ENCODE assay signal across 27 mouse cellular contexts in the genomic region with DNA sequence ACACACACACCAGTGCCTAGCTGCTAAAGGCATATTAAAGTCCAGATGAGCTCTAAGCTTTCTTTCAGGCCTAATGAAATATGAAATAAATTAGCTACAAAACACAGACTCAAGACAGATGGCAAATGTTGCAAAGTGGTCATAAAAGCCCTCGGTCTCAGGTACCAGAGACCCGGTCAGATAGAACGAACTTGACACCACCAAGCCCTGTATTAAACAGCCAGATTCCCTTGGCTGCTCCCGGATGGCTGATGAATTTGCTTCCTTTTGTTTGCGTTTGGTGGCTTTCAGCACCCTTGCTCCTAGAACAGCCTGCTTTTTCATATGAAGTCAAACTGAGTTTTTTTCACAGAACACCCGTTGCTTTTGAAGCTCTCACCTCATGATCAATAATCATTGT. TPM values are rescaled to one million over a fixed set of nuclear protein-coding genes. Genes with fewer than 3 reads are reported as not detected.
DNase-seq lines count a peak whose midpoint lies in the region; ATAC-seq lines count a peak whose summit lies in the region.
"Had no signal": no experiment of that assay in that cellular context is flagged by ENCODE, and none has a peak within 500 bp of the region (broad histone marks: within the 10 kb centered on the region; RNA-seq: fewer than 3 reads in every experiment).

No protein-coding gene starts in this region.

- DNase-seq in heart, embryonic 10.5 days (ENCODE audit: low spot score): no peak
- DNase-seq in heart, postnatal 36 days: no peak
- no peak for DNase-seq in kidney, postnatal 36 days
- peak; percentile 37 for DNase-seq in midbrain, embryonic 11.5 days (ENCODE audit: low spot score, missing footprints)
- DNase-seq: adrenal gland, postnatal 10 days; adrenal gland, postnatal 36 days; B cell, adult 2 months; cerebellum, adult 18-20 months; cerebellum, adult 9-10 months; cerebellum, postnatal 14 days; forebrain, postnatal 0 days; gastrocnemius, postnatal 25 days; heart, adult 2 months; heart, postnatal 10 days; heart, postnatal 4 days had no signal

- H3K4me3 ChIP-seq in heart, embryonic 10.5 days: no peak overlapping the region
- no peak overlapping the region for H3K4me3 ChIP-seq in kidney, embryonic 16.5 days (ENCODE audit: low read length)
- H3K4me3 ChIP-seq in midbrain, embryonic 11.5 days (ENCODE audit: low read depth, low read length): no peak overlapping the region
- no peak overlapping the region for H3K4me3 ChIP-seq in midbrain, embryonic 16.5 days (ENCODE audit: low read depth, low read length)
- H3K4me3 ChIP-seq: embryonic facial prominence, embryonic 12.5 days; embryonic facial prominence, embryonic 15.5 days; heart, adult 2 months; heart, embryonic 12.5 days; heart, embryonic 15.5 days had no signal

- H3K27me3 ChIP-seq in heart, embryonic 10.5 days (ENCODE audit: insufficient read depth, poor library complexity, severe bottlenecking): peaks cover 15% of the 10 kb centered on the region; the same call in 1 of the 2 replicates
- H3K27me3 ChIP-seq in kidney, embryonic 16.5 days (ENCODE audit: insufficient read depth, low read length): no peaks in the 10 kb centered on the region
- H3K27me3 ChIP-seq in midbrain, embryonic 11.5 days (ENCODE audit: control insufficient read depth, insufficient read depth, low read length): no peaks in the 10 kb centered on the region
- no peaks in the 10 kb centered on the region for H3K27me3 ChIP-seq in midbrain, embryonic 16.5 days (ENCODE audit: control insufficient read depth, insufficient read depth, low read depth, low read length)
- H3K27me3 ChIP-seq: embryonic facial prominence, embryonic 12.5 days; embryonic facial prominence, embryonic 15.5 days; heart, embryonic 12.5 days; heart, embryonic 15.5 days had no signal

- no peaks in the 10 kb centered on the region for H3K36me3 ChIP-seq in heart, embryonic 10.5 days
- no peaks in the 10 kb centered on the region for H3K36me3 ChIP-seq in kidney, embryonic 16.5 days (ENCODE audit: insufficient read depth, low read length)
- H3K36me3 ChIP-seq in midbrain, embryonic 11.5 days (ENCODE audit: control insufficient read depth, insufficient read depth, low read length): no peaks in the 10 kb centered on the region
- H3K36me3 ChIP-seq in midbrain, embryonic 16.5 days (ENCODE audit: control insufficient read depth, insufficient read depth, low read length): no peaks in the 10 kb centered on the region
- H3K36me3 ChIP-seq: embryonic facial prominence, embryonic 12.5 days; embryonic facial prominence, embryonic 15.5 days; G1E; heart, embryonic 12.5 days; heart, embryonic 15.5 days had no signal

- H3K27ac ChIP-seq in heart, embryonic 10.5 days: 0 out of 2 replicates have a peak overlapping the region, but pooled peaks have one; percentile 0
- no peak overlapping the region for H3K27ac ChIP-seq in kidney, embryonic 16.5 days (ENCODE audit: low read length)
- no peak overlapping the region for H3K27ac ChIP-seq in midbrain, embryonic 11.5 days (ENCODE audit: low read depth, low read length)
- H3K27ac ChIP-seq in midbrain, embryonic 16.5 days (ENCODE audit: low read length): no peak overlapping the region
- H3K27ac ChIP-seq: embryonic facial prominence, embryonic 12.5 days; embryonic facial prominence, embryonic 15.5 days; heart, adult 2 months; heart, embryonic 15.5 days; hindbrain, embryonic 14.5 days; hindbrain, postnatal 0 days had no signal

- H3K4me2 ChIP-seq in kidney, embryonic 16.5 days (replicated peaks; ENCODE audit: low read depth, low read length): no peak overlapping the region
- no peak overlapping the region for H3K4me2 ChIP-seq in midbrain, embryonic 11.5 days
- no peak overlapping the region for H3K4me2 ChIP-seq in midbrain, embryonic 16.5 days (ENCODE audit: low read length)
- H3K4me2 ChIP-seq: embryonic facial prominence, embryonic 12.5 days; embryonic facial prominence, embryonic 15.5 days; heart, embryonic 12.5 days; heart, embryonic 15.5 days; hindbrain, embryonic 14.5 days had no signal

- H3K4me1 ChIP-seq in heart, embryonic 10.5 days: peaks cover 33% of the 10 kb centered on the region
- H3K4me1 ChIP-seq in kidney, embryonic 16.5 days (ENCODE audit: insufficient read depth, low read length): peaks cover 37% of the 10 kb centered on the region
- H3K4me1 ChIP-seq in midbrain, embryonic 11.5 days (ENCODE audit: control insufficient read depth, insufficient read depth, low read length): peaks cover 6% of the 10 kb centered on the region; the same call in 1 of the 2 replicates
- H3K4me1 ChIP-seq in midbrain, embryonic 16.5 days (ENCODE audit: control insufficient read depth, insufficient read depth, low read length): 0 out of 2 replicates have a peak, but pooled peaks cover 5% of the 10 kb centered on the region
- H3K4me1 ChIP-seq: embryonic facial prominence, embryonic 15.5 days had no signal

- no peaks in the 10 kb centered on the region for H3K9me3 ChIP-seq in heart, embryonic 10.5 days
- no peaks in the 10 kb centered on the region for H3K9me3 ChIP-seq in kidney, embryonic 16.5 days (ENCODE audit: low read length)
- H3K9me3 ChIP-seq in midbrain, embryonic 11.5 days (ENCODE audit: control insufficient read depth, low read length): no peaks in the 10 kb centered on the region
- H3K9me3 ChIP-seq in midbrain, embryonic 16.5 days (replicated peaks; ENCODE audit: control insufficient read depth, low read length, poor library complexity, severe bottlenecking): no peaks in the 10 kb centered on the region
- H3K9me3 ChIP-seq: embryonic facial prominence, embryonic 12.5 days; embryonic facial prominence, embryonic 15.5 days; G1E; heart, embryonic 12.5 days; heart, embryonic 15.5 days had no signal

- WGBS in heart, embryonic 10.5 days: 45% methylated on average over 6 of the region's 6 CpGs
- 11% methylated on average over 6 of the region's 6 CpGs for WGBS in kidney, embryonic 16.5 days
- WGBS in midbrain, embryonic 11.5 days: 64% methylated on average over 6 of the region's 6 CpGs
- WGBS in midbrain, embryonic 16.5 days: 43% methylated on average over 6 of the region's 6 CpGs

- ATAC-seq in kidney, embryonic 16.5 days (ENCODE audit: low FRiP score, low TSS enrichment): peak; percentile 60
- no peak for ATAC-seq in midbrain, embryonic 11.5 days (ENCODE audit: low FRiP score)
- no peak for ATAC-seq in midbrain, embryonic 16.5 days
- ATAC-seq: forebrain, embryonic 14.5 days; forebrain, postnatal 0 days; hindbrain, postnatal 0 days; inflammation-experienced regulatory T-cells, adult 6 months; Patski had no signal

- intact Hi-C loops in heart, postnatal 36 days (cut with DNase I): no loop called here

- H3K9ac ChIP-seq in kidney, embryonic 16.5 days (replicated peaks; ENCODE audit: low read length): no peak overlapping the region
- H3K9ac ChIP-seq in midbrain, embryonic 11.5 days (ENCODE audit: low read length): no peak overlapping the region
- H3K9ac ChIP-seq in midbrain, embryonic 16.5 days (ENCODE audit: low read depth, low read length): no peak overlapping the region
- H3K9ac ChIP-seq: embryonic facial prominence, embryonic 12.5 days; embryonic facial prominence, embryonic 15.5 days; forebrain, postnatal 0 days; heart, embryonic 12.5 days; heart, embryonic 15.5 days; hindbrain, embryonic 14.5 days had no signal

RNA-seq across cellular contexts. Expression of gene Daam1, which starts 51.5 kb away (rescaled TPM):
- polyA plus RNA-seq in heart, embryonic 10.5 days (2016; fragmentation: Nextera tagmentation; extraction: Ambion mirVana): 11.5 and 20.1 TPM in 2 replicates
- 10 to 100 TPM; 68.1 to 82.1 TPM for total RNA-seq in heart, postnatal 36 days (2021)
- polyA plus RNA-seq in kidney, embryonic 16.5 days (2015; fragmentation: Nextera tagmentation; extraction: Ambion mirVana): 8.6 and 10.0 TPM in 2 replicates
- 19.9 and 22.5 TPM in 2 replicates for polyA plus RNA-seq in midbrain, embryonic 11.5 days (2014; fragmentation: Nextera tagmentation; extraction: Ambion mirVana)
- polyA plus RNA-seq in midbrain, embryonic 16.5 days (2015; fragmentation: Nextera tagmentation; extraction: Ambion mirVana): 33.0 and 33.4 TPM in 2 replicates
